Mouse (Mus musculus) heart, postnatal 4 days (tissue): ENCODE results near the gene Sun2. TPM values are rescaled to one million over a fixed set of nuclear protein-coding genes. Genes with fewer than 3 reads are reported as not detected.

Experiments
- DNase-seq: peaks from one replicate; pipeline ENCODE4 v3.0.0; 2021
- total RNA-seq, 2 experiments: library from RNA; stranded (reverse); gene quantifications; 2 replicates each; pipeline ENCODE4 v1.2.3; 2021

Sun2 gene
- total RNA-seq, 2 experiments from 2014 or later, result 54.7 to 62.3 TPM

DNA sequence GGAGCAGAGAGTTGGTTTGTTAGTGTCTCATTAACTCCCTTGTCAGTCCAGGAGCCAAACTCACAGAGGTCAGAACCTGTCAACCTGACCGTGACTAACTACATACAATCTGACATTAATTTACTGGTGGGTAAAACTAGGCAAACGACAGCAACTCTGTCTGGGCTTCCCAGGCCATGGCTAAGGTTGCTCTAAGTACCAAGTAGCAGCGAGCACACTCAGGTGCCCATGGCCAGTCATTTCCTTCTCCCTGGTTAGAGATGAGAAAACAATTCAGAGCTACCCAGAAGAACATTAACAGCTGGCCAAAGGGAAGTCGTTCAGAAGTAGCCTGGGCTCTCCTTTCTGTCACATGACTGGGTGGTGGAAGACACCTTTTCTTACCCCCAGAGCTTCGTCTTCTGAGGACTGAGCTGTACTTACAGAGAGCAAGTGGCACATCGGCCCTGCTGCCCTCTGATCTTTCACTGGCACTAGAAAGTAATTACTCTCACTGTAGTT lies 57.1 kb downstream of the Sun2 start:
- DNase-seq, result no peak

DNA sequence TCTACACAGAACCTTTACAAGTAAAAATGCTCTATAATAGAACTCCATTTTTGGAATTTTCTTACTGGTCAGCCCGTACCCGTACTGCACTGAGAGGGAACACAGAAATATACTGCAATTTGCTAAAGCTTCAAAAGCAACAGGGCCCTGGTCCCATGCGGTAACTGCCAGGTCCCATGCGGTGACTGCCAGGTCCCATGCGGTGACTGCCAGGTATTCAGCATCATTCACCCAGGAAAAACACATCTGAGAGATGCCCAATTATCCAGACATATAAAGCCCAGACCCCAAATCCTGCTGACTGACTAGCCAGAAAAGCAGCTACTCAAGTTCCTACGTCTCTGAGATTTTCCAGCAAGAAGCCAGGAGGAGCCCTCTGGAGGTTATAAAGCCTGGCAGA lies 57.7 kb downstream of the Sun2 start:
- DNase-seq, result no peak

GRCm38 (mm10) chr15:79683707-79684465 lies 58.5 kb downstream of the Sun2 start:
- no peak for DNase-seq

GRCm38 (mm10) chr15:79683146-79683545 lies 59.2 kb downstream of the Sun2 start:
- DNase-seq, result no peak

GRCm38 (mm10) chr15:79681973-79682372 lies 60.4 kb downstream of the Sun2 start:
- DNase-seq, result no peak

- DNase-seq, result no peak
These were observed 64.4 kb downstream of the Sun2 start for GRCm38 (mm10) chr15:79677936-79678335.

Other genes starting within 250 kb of the Sun2 start
- 1 to 10 TPM; 1.3 to 1.7 TPM for gene Kcnj4, start 237.3 kb downstream of the Sun2 start, total RNA-seq
- gene Kdelr3, start 226.1 kb downstream of the Sun2 start, total RNA-seq, result 10 to 100 TPM; 25.4 to 25.6 TPM
- 100 to 1,000 TPM; 221 to 226 TPM for gene Ddx17, start 195.8 kb downstream of the Sun2 start, total RNA-seq
- under 1 TPM; 0.31 to 0.86 TPM for gene Dmc1, start 137.4 kb downstream of the Sun2 start, total RNA-seq
- 1 to 10 TPM; 1.0 to 1.2 TPM for gene Fam227a, start 83.6 kb downstream of the Sun2 start, total RNA-seq
- gene Cby1, start 83.3 kb downstream of the Sun2 start, total RNA-seq, result 10 to 100 TPM; 30.9 to 35.5 TPM
- gene Tomm22, start 71.7 kb downstream of the Sun2 start, total RNA-seq, result 100 to 1,000 TPM; 150 to 159 TPM
- 10 to 100 TPM; 29.8 to 32.5 TPM for gene Josd1, start 54.6 kb downstream of the Sun2 start, total RNA-seq
- gene Gtpbp1, start 51.7 kb downstream of the Sun2 start, total RNA-seq, result 10 to 100 TPM; 40.2 to 41.9 TPM
- 10 to 100 TPM; 22.3 to 25.1 TPM for gene Dnal4, start 35.3 kb upstream of the Sun2 start, total RNA-seq
- 1 to 10 TPM; 5.8 to 6.0 TPM for gene Nptxr, start 62.2 kb upstream of the Sun2 start, total RNA-seq
- gene Npcd, start 91.7 kb upstream of the Sun2 start, total RNA-seq, result 1 to 10 TPM; 1.3 to 1.5 TPM
- 10 to 100 TPM; 53.1 to 57.5 TPM for gene Cbx6, start 92.2 kb upstream of the Sun2 start, total RNA-seq
- gene Apobec3, start 149.1 kb upstream of the Sun2 start, total RNA-seq, result 10 to 100 TPM in 1 of 2 experiments, 1 to 10 TPM in 1; 8.7 to 10.1 TPM
- 1 to 10 TPM; 1.7 to 2.0 TPM for gene Cbx7, start 228.6 kb upstream of the Sun2 start, total RNA-seq